Mouse (Mus musculus): ENCODE measurements around the gene Ccdc43. TPM values are rescaled to one million over a fixed set of nuclear protein-coding genes. Genes with fewer than 3 reads are reported as not detected.
A peak's percentile ranks its signal among the peaks of the same experiment; 100 is the strongest.

Gene Ccdc43
- total and polyA plus RNA-seq, 3 experiments = 39.3 to 41.7 TPM; not detected in 1

DNA sequence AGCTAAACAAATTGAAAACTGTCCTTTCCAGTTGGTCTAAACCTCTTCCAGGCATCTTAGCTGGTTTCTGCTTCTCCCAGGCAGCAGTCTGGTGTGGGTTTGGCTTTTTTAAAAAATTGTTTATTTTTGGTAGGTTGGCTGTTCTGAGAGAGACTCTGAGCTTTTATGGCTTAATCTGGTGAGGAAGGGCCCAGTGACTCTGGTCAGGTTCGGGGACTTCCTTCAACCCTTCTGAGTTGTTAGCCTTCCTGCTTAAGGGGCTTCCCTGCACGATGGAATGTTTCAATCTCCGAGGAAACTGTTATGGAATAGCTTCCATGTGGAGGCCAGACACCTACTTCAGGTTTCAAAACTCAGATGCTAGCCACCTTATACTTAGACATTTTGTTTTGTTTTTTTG, 34.2 kb downstream of the Ccdc43 start, which contains the start of gene Meioc (continued):
- no peak for TF ChIP-seq CTCF (IDR thresholded peaks at IDR 0.05 in 2 of 3, conservative IDR thresholded peaks at IDR 0.05 in 1 of 3; ENCODE audit: control insufficient read depth in 1 of 3, insufficient read depth in 1 of 3, low read depth in 2 of 3, low read length in 3 of 3, poor library complexity in 1 of 3, severe bottlenecking in 1 of 3)
- no peak for TF ChIP-seq BHLHE40 (IDR thresholded peaks at IDR 0.05; ENCODE audit: borderline replicate concordance, low read depth, low read length)
- no peak for TF ChIP-seq CHD1 (IDR thresholded peaks at IDR 0.05; ENCODE audit: low read depth, low read length)

DNA sequence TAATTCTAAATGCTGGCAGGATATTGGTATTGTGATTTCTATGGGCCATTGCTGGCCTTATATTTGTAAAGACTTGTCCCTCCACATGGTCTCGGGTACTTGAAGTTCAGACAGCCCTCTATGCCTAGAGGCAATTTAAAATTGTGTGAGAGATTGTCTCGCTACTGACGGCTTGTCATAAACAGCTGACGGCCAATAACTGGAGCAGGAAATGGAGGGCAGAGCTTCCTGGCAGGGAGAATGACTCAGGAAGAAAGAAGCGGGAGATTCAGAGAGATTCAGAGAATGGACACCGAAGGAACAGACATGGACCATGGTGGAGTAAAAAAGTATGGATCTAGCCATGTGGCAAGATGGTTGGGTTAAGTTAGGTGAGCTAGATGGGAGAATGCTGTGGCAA, 40.7 kb downstream of the Ccdc43 start:
- H3K4me1 ChIP-seq (ENCODE audit: control insufficient read depth in 1 of 2, insufficient read depth in 2 of 2, low read length in 2 of 2) = peaks cover 0 to 4% of the 10 kb centered on the region in 2 experiments; a peak in 2 of 4 replicates
- peak overlapping the region; percentile 41 for H3K9ac ChIP-seq (ENCODE audit: control insufficient read depth, low read depth, low read length, poor library complexity, severe bottlenecking)
- DNase-seq (ENCODE audit: low read depth, low spot score) = peak; percentile 40
- no peaks in the 10 kb centered on the region for H3K9me3 ChIP-seq (replicated peaks; ENCODE audit: insufficient read depth, low read length)
- 0 out of 2 replicates have a peak overlapping the region, but pooled peaks have one; percentile 27 for H3K27ac ChIP-seq (ENCODE audit: control insufficient read depth, low read depth, low read length)
- peaks cover 0 to 4% of the 10 kb centered on the region in 2 experiments; a peak in 2 of 4 replicates for H3K36me3 ChIP-seq (ENCODE audit: control insufficient read depth in 1 of 2, insufficient read depth in 2 of 2, low read length in 2 of 2)
- no peaks in the 10 kb centered on the region for H3K79me2 ChIP-seq (ENCODE audit: control insufficient read depth, insufficient read depth, low read length, poor library complexity)
- H3K27me3 ChIP-seq (ENCODE audit: control insufficient read depth in 1 of 2, insufficient read depth in 2 of 2, low read length in 2 of 2) = peaks cover 0 to 2% of the 10 kb centered on the region in 2 experiments; a peak in 1 of 4 replicates
- no peak for TF ChIP-seq MAFK (IDR thresholded peaks at IDR 0.05; ENCODE audit: borderline replicate concordance, low read depth, low read length)
- peak overlapping the region; percentile 12 to 20; a peak in 2 of 4 replicates for H3K4me3 ChIP-seq (ENCODE audit: control insufficient read depth in 1 of 2, insufficient read depth in 1 of 2, low read depth in 2 of 2, low read length in 2 of 2)

DNA sequence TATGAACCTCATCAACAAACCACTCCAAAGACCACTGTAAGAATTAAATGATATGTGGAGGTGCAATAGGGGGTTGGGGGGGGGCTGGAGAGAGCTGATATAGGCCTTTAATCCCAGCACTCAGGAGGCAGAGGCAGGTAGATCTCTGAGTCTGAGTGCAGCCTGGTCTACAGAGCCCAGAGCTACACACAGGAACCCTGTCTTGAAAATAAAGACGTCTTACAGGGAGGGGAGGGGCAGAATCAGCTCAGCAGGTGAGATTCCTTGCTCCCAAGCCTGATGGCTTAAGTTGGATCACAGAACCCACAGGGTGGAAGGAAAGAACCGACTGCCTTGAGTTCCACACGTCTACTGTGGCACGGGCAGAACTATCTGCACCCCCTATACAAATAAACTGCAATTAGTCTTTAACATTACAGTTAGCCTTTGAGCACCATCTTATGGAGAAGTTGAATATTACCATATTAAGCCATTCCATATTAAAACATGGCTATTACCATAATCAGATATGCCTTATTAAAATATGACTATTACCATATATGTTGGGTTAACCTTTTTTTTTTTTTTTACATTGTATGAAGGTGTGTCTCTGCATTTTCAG, 41.2 kb downstream of the Ccdc43 start:
- Histone ChIP-seq H3K9ac (ENCODE audit: control insufficient read depth, low read depth, low read length, poor library complexity, severe bottlenecking) (no peak overlapping the region; the same call in 1 of the 2 replicates), H3K4me1 (ENCODE audit: control insufficient read depth in 1 of 2, insufficient read depth in 2 of 2, low read length in 2 of 2) (peaks cover 0 to 4% of the 10 kb centered on the region in 2 experiments; a peak in 2 of 4 replicates), H3K9me3 (replicated peaks; ENCODE audit: insufficient read depth, low read length) (no peaks in the 10 kb centered on the region), H3K79me2 (ENCODE audit: control insufficient read depth, insufficient read depth, low read length, poor library complexity) (no peaks in the 10 kb centered on the region), H3K4me3 (ENCODE audit: control insufficient read depth in 1 of 2, insufficient read depth in 1 of 2, low read depth in 2 of 2, low read length in 2 of 2) (peak overlapping the region; percentile 9 to 12; a peak in 1 of 4 replicates), H3K36me3 (ENCODE audit: control insufficient read depth in 1 of 2, insufficient read depth in 2 of 2, low read length in 2 of 2) (peaks cover 0 to 4% of the 10 kb centered on the region in 2 experiments; a peak in 2 of 4 replicates), H3K27ac (ENCODE audit: control insufficient read depth, low read depth, low read length) (no peak overlapping the region), H3K27me3 (ENCODE audit: control insufficient read depth in 1 of 2, insufficient read depth in 2 of 2, low read length in 2 of 2) (peaks cover 0 to 2% of the 10 kb centered on the region in 2 experiments; a peak in 1 of 4 replicates)
- DNase-seq (ENCODE audit: low read depth, low spot score) = peak; percentile 64
- TF ChIP-seq RAD21 (IDR thresholded peaks at IDR 0.05; ENCODE audit: low read depth, low read length) (peak; percentile 82), MAFK (IDR thresholded peaks at IDR 0.05; ENCODE audit: borderline replicate concordance, low read depth, low read length) (no peak), GATA1 (IDR thresholded peaks at IDR 0.05; ENCODE audit: low read depth, low read length) (peak; percentile 39; the same call in 1 of the 2 replicates), MYC (IDR thresholded peaks at IDR 0.05; ENCODE audit: low read depth, low read length) (0 out of 2 replicates have a peak, but pooled peaks have one; percentile 16), TCF12 (IDR thresholded peaks at IDR 0.05; ENCODE audit: low read depth, low read length) (no peak), CTCF (IDR thresholded peaks at IDR 0.05 in 2 of 3, conservative IDR thresholded peaks at IDR 0.05 in 1 of 3; ENCODE audit: control insufficient read depth in 1 of 3, insufficient read depth in 1 of 3, low read depth in 2 of 3, low read length in 3 of 3, poor library complexity in 1 of 3, severe bottlenecking in 1 of 3) (peak in 2 of 3 experiments; percentile 41 to 70; a peak in 4 of 6 replicates), JUND (IDR thresholded peaks at IDR 0.05; ENCODE audit: low read depth, low read length) (no peak), SIN3A (IDR thresholded peaks at IDR 0.05; ENCODE audit: low read length) (0 out of 2 replicates have a peak, but pooled peaks have one; percentile 15), ZNF384 (IDR thresholded peaks at IDR 0.05; ENCODE audit: low read depth, low read length) (peak; percentile 74), ZKSCAN1 (IDR thresholded peaks at IDR 0.05; ENCODE audit: low read depth, low read length) (no peak), SMC3 (IDR thresholded peaks at IDR 0.05; ENCODE audit: low read depth, low read length) (peak; percentile 43), ELF1 (IDR thresholded peaks at IDR 0.05; ENCODE audit: low read depth, low read length) (no peak), KAT2A (conservative IDR thresholded peaks at IDR 0.05; ENCODE audit: low read depth, low read length) (no peak), E2F4 (IDR thresholded peaks at IDR 0.05; ENCODE audit: borderline replicate concordance, low read depth, low read length) (no peak), ZC3H11A (IDR thresholded peaks at IDR 0.05; ENCODE audit: low read depth, low read length) (peak; percentile 40), UBTF (IDR thresholded peaks at IDR 0.05; ENCODE audit: borderline replicate concordance, insufficient read depth, low read depth, low read length) (no peak)
